Mouse (Mus musculus): ENCODE results near the gene Crtc2.
"Not testable (repeated sequence)": the region's sequence is repeated elsewhere in the genome, so short reads cannot be mapped to it uniquely, and the experiment has no call there.

Crtc2 gene

GRCm38 (mm10) chr3:90242984-90243775 is 10.8 kb upstream of the Crtc2 start, which contains the start of gene Creb3l4:
TSS of gene Creb3l4 (minus strand) at chr3:90243512.
- peak; percentile 83 for DNase-seq (ENCODE audit: low read depth, low spot score)

DNA sequence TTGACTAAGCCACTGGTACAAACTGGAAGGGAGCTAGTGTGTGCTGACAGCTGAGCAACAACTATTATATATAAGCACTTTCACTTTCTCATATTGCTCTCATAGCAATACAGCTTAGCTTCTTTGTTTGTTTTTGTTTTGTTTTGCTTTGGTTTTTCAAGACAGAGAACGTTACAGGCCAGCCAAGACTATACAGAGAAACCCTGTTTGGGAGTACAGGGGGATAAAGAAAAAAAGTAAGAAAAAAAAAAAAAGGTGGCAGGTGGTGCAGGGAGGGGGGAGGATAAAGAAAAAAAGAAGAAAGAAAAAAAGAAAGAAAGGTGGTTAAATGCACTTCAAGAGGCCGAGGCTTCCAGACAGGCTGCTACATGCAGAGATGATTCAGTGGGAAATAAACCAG is 8.6 kb upstream of the Crtc2 start:
- DNase-seq (ENCODE audit: low read depth, low spot score) = no peak

DNA sequence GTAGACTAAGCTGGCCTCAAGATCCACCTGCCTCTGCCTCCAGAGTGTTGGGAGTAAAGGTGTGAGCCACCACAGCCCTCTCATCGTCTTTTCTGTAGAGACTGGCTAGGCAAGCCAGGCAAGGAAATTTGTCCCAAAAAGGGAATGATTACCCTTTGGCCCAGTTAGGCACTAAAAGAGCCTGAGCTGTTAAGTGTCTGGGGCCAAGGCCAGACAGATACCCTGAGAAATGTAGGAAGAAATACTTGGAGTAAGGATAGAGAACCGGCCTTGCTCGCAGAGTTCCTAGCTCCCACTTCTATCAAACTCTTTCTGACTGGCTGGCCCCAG is 6.4 kb upstream of the Crtc2 start:
- no peak for DNase-seq (ENCODE audit: low read depth, low spot score)

DNA sequence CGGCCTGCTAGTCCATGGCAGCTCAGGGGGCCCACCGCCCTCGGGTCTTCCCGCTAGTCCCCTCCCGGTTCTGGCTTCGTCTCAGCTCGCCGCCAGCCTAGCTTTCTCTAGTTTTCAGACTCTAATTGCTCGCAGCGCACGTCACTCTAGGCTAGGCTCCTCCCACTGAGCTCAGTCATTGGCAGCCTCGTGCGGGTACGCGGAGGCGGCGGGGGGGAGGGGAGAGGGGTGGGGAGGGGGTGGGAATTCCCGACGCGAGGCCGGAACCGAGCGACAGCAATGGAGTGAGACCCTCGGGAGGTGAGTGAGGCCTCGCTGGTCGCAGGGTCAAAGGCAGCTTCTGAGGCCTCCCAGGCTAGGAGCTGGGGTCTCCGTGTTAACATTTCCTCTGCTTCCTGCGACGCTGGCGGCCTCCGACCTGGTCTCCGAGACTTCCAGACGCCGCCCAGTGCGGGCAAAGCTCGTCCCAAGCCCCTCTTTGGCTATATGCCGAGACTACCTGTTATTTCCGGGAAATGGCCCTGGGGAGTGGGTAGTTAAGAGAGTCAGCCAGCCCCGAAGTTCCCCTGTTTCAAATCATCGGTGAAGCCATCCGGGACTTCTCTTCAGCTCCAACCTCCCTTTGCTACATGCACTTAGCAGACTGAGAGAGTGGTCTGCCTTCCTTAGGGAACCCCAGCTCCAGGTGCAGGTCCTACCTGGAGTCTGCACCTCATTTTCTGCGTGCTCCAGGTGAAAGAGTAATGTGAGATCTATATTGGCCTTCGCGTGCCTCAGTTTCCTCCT is 5.8 kb upstream of the Crtc2 start, which contains the start of gene Slc39a1:
TSS of gene Slc39a1 (plus strand) at position 213 of the 786 bp plus-strand sequence.
- DNase-seq (ENCODE audit: low read depth, low spot score) = peak; percentile 95

- DNase-seq (ENCODE audit: low read depth, low spot score) = no peak
Observed at GRCm38 (mm10) chr3:90248746-90249100, 5.2 kb upstream of the Crtc2 start.

DNA sequence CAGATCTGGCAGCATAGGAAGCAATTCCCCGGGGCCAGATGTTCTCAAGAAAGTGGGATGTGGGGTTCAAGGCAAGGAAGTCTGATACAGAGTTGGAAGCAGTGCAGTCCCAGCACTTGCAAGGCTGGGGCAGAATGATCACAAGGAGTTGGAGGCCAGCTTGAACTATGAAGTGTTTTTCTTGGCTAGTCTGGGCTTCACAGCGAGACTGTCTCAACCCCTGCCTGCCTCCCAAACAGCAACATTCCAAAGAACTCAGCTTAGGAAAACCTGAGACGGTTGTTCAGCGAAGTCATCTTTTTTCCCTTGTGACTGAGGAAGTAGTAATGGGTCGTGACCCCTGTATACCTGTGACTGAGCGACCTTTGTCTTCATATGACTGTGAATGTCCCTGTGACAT is 3.2 kb upstream of the Crtc2 start:
- DNase-seq (ENCODE audit: low read depth, low spot score) = no peak

DNA sequence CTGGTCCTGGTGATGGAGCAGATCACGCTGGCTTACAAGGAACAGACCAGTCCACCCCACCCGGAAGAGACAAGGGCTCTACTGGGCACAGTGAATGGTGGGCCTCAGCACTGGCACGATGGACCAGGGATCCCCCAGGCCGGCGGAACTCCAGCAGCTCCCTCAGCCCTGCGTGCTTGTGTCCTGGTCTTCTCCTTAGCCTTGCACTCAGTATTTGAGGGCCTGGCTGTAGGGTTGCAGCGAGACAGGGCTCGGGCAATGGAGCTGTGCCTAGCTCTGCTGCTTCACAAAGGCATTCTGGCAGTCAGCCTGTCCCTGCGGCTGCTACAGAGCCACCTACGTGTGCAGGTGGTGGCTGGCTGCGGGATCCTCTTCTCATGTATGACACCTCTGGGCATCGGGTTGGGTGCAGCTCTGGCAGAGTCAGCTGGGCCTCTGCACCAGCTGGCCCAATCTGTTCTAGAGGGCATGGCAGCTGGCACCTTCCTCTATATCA is 2.2 kb upstream of the Crtc2 start:
- DNase-seq (ENCODE audit: low read depth, low spot score) = not testable (repeated sequence)

DNA sequence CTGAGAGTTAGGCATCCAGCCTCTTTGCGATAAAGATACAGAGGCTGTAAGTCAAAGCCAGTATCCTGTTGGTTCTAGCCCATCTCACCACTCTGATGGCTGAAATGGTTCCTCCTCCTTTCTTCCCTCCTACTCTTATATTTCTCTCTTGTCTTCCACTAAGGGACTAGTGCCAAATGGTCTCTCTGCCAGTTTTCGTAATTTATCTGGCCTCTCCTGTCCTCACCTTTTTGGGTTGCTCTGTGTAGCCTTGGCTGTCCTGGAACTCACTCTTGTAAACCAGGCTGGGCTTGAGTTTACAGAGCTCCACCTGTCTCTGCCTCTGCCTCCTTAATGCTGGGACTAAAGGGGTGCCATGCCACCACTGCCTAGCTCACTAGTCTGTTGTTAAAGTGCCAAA is 1.3 kb upstream of the Crtc2 start:
- DNase-seq (ENCODE audit: low read depth, low spot score) = not testable (repeated sequence)

DNA sequence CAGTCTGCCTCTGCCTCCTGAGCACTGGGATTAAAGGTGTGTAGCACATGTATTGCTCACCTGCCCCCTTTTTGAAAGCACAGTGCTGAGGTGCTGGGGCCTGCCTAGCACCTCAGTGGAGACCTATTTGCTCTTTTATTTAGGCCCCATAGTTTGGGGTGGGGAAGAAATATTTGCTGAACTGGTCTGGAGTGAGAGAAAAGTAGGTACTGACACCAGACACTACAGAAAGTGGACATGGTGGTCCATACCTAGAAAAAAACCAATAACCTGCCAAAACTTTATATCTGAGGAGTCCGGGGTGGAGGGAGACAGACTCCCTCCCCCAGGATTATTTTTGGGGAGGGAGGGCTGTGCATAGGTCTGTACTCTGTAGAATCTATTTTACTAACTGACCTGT is 789 bp upstream of the Crtc2 start:
- DNase-seq (ENCODE audit: low read depth, low spot score) = not testable (repeated sequence)

DNA sequence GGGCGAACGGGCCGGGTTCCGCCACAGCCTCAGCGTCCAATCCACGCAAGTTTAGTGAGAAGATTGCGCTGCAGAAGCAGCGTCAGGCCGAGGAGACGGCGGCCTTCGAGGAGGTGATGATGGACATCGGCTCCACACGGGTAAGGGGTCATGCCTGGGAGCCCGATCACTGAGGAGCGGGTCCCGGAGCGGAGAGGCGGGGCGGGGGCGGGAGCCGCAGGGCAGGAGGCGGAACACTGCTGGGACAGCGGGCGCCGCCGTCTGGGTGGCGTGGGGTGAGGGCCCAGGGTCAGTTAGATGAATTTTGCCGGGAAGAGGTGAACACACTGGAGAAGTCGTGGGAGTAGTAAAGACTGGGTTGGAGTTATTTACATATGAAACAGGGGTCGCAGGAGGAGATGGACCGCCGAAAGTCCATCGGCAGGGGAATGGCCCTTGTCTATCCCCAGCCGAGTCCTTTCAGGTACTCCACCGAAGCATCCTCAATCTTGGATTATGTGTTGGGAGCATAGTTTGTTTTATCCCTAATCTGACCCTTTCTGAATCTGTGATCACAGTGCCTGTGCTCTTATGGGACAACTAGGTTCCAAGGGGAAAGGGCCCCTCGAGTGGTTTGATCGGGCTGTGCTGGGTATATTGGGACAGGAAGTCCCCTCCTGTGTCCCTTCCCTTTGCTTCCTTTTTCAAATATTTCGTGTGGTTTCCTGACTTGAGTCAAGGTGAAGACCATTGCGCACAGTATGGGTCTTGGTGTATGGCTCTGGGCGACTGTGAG is 643 bp downstream of the Crtc2 start:
- no peak for DNase-seq (ENCODE audit: low read depth, low spot score)

GRCm38 (mm10) chr3:90255194-90255565 is 1.2 kb downstream of the Crtc2 start:
- no peak for DNase-seq (ENCODE audit: low read depth, low spot score)

- DNase-seq (ENCODE audit: low read depth, low spot score) = no peak
Observed at GRCm38 (mm10) chr3:90255784-90256353, 1.9 kb downstream of the Crtc2 start.

GRCm38 (mm10) chr3:90256731-90257530 is 3.0 kb downstream of the Crtc2 start:
- no peak for DNase-seq (ENCODE audit: low read depth, low spot score)

GRCm38 (mm10) chr3:90258521-90258920 is 4.6 kb downstream of the Crtc2 start:
- no peak for DNase-seq (ENCODE audit: low read depth, low spot score)

DNA sequence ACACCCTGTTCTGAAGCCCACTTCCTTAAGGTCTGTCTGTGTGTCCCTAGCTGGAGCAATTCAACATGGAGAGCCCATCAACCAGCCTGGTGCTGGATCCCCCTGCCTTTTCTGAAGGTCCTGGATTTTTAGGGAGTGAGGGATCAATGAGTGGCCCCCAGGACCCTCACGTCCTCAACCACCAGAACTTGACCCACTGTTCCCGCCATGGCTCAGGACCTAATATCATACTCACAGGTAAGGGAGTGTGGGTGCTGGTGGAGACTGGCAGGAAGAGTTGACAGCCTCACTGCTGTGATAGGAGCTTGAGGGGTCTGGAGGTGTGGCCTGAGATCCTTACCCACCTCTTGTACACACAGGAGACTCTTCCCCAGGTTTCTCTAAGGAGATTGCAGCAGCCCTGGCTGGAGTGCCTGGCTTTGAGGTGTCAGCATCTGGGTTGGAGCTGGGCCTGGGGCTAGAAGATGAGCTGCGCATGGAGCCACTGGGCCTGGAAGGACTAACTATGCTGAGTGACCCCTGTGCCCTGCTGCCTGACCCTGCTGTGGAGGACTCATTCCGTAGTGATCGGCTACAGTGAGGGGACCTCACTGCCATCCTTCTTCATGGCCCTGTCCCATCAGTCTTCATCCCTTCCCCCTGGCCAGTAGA is 9.3 kb downstream of the Crtc2 start:
- no peak for DNase-seq (ENCODE audit: low read depth, low spot score)

DNA sequence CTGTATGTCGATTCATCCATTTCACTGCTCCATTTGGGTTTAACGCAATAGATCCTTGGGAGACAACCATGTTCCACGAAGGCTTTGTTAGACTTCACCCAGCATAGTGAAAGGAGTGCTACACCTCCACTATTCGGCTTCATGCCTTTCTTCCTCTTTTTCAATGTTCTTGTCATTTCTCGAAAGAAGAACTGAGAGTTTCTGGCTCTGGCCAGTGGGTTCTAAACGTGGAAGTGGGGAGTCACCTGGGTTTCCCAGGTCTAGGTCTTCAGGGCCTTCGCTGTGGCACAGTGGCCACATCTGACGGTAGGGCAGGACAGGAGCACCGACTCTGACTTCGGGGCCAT is 10.7 kb downstream of the Crtc2 start:
- no peak for DNase-seq (ENCODE audit: low read depth, low spot score)

GRCm38 (mm10) chr3:90265034-90265931 is 11.3 kb downstream of the Crtc2 start, which contains the start of gene Dennd4b:
TSS of gene Dennd4b (plus strand) at chr3:90265185.
- DNase-seq (ENCODE audit: low read depth, low spot score) = peak; percentile 76

DNA sequence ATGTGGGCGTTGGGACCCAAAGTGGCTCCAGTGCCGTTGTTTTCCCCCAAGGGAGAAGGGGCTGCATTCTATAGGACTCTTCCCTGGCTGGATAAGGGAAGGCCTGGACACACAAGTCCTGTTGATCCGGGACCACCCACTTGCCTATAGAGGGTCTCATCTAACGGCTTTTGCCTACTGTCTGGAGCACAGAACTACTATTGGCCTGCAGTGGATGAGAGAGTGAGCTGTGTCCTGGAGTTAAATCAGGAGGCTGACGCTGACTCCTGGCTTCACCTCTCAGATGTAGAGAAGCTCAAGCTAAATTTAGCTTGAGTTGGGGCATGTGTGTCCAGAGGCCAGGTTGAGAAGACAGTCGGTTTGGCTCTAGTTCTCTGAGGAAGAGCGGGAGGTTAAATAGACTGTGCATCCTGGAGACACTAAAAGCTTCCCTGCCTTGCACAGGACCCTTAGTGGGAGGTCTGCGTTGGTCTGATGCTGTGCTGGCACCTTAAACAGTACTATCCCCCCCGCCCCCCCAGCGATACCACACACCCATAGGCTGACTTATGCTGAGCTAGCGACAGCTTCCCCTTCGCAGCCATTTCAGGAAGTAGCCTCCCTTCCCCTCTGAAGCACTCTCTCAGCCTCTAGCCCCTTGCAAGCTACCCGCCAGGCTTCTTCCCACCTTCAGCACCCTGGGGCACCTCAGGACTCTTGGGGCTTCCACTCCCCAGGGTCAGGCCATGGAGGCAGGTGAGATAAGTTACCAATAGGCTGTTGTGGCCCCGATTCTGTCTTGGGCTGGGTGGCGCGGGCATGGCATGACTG is 12.2 kb downstream of the Crtc2 start:
- DNase-seq (ENCODE audit: low read depth, low spot score) = peak; percentile 39

Data from ES-CJ7 (cell line).